Mouse (Mus musculus): Measurements from ENCODE around the gene Frrs1. TPM values are rescaled to one million over a fixed set of nuclear protein-coding genes. Genes with fewer than 3 reads are reported as not detected.

Gene Frrs1
- polyA plus RNA-seq, 1 experiment, result 24.8 TPM

- WGBS, result 85% methylated on average over 4 of the region's 4 CpGs
- Histone ChIP-seq H3K4me1 (replicated peaks; ENCODE audit: control insufficient read depth, insufficient read depth, low read length) (no peaks in the 10 kb centered on the region), H3K27ac (ENCODE audit: control insufficient read depth, insufficient read depth, low read length) (no peak overlapping the region), H3K36me3 (ENCODE audit: control insufficient read depth, insufficient read depth, low read length) (no peaks in the 10 kb centered on the region), H3K27me3 (ENCODE audit: control insufficient read depth, insufficient read depth, low read length) (no peaks in the 10 kb centered on the region), H3K4me3 (ENCODE audit: control insufficient read depth, insufficient read depth, low read length) (no peak overlapping the region)
- TF ChIP-seq CTCF (IDR thresholded peaks at IDR 0.05; ENCODE audit: borderline replicate concordance, control insufficient read depth, extremely low read depth, insufficient read depth, low read length, poor library complexity), result no peak
- DNase-seq, result no peak
Observed at GRCm38 (mm10) chr3:116846084-116846483, 13.2 kb upstream of the Frrs1 start.

DNA sequence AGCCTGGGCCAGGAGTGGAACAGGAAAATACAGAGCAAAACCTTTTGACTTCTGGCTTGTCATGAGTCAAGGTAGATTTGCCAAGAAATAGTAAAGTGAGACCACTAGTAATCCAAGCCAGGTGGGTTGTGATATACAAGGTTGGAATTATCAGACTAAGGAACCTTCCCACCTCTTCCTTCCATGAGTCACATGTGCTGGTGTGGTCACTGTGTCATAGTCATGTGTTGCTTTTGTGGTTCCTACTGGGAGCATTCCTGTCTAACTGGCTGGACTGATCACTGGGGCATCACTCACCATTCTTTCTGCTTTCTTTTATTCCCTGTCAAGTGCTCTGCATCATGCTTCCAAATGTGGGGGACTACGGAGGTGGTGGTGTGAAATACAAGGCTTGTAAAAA, 11.2 kb upstream of the Frrs1 start:
- 91% methylated on average over 1 of the region's 1 CpGs for WGBS
- DNase-seq, result no peak
- H3K36me3 ChIP-seq (ENCODE audit: control insufficient read depth, insufficient read depth, low read length), result no peaks in the 10 kb centered on the region
- H3K27me3 ChIP-seq (ENCODE audit: control insufficient read depth, insufficient read depth, low read length), result no peaks in the 10 kb centered on the region
- H3K4me1 ChIP-seq (replicated peaks; ENCODE audit: control insufficient read depth, insufficient read depth, low read length), result no peaks in the 10 kb centered on the region
- H3K27ac ChIP-seq (ENCODE audit: control insufficient read depth, insufficient read depth, low read length), result no peak overlapping the region
- TF ChIP-seq CTCF (IDR thresholded peaks at IDR 0.05; ENCODE audit: borderline replicate concordance, control insufficient read depth, extremely low read depth, insufficient read depth, low read length, poor library complexity) (no peak), POLR2A (IDR thresholded peaks at IDR 0.05; ENCODE audit: control insufficient read depth, extremely low read depth, insufficient read depth, low read length, poor library complexity) (no peak)
- H3K4me3 ChIP-seq (ENCODE audit: control insufficient read depth, insufficient read depth, low read length), result no peak overlapping the region

GRCm38 (mm10) chr3:116848936-116849335, 10.3 kb upstream of the Frrs1 start:
- no peak for DNase-seq
- no peak for TF ChIP-seq POLR2A (IDR thresholded peaks at IDR 0.05; ENCODE audit: control insufficient read depth, extremely low read depth, insufficient read depth, low read length, poor library complexity)
- no peak for TF ChIP-seq CTCF (IDR thresholded peaks at IDR 0.05; ENCODE audit: borderline replicate concordance, control insufficient read depth, extremely low read depth, insufficient read depth, low read length, poor library complexity)
- Histone ChIP-seq H3K4me1 (replicated peaks; ENCODE audit: control insufficient read depth, insufficient read depth, low read length) (no peaks in the 10 kb centered on the region), H3K36me3 (ENCODE audit: control insufficient read depth, insufficient read depth, low read length) (no peaks in the 10 kb centered on the region), H3K4me3 (ENCODE audit: control insufficient read depth, insufficient read depth, low read length) (no peak overlapping the region), H3K27ac (ENCODE audit: control insufficient read depth, insufficient read depth, low read length) (no peak overlapping the region), H3K27me3 (ENCODE audit: control insufficient read depth, insufficient read depth, low read length) (no peaks in the 10 kb centered on the region)
- WGBS, result 94% methylated on average over 4 of the region's 4 CpGs

- no peaks in the 10 kb centered on the region for H3K27me3 ChIP-seq (ENCODE audit: control insufficient read depth, insufficient read depth, low read length)
- H3K4me1 ChIP-seq (replicated peaks; ENCODE audit: control insufficient read depth, insufficient read depth, low read length), result no peaks in the 10 kb centered on the region
- 96% methylated on average over 1 of the region's 1 CpGs for WGBS
- no peak overlapping the region for H3K4me3 ChIP-seq (ENCODE audit: control insufficient read depth, insufficient read depth, low read length)
- H3K27ac ChIP-seq (ENCODE audit: control insufficient read depth, insufficient read depth, low read length), result no peak overlapping the region
- no peak for DNase-seq
- no peak for TF ChIP-seq CTCF (IDR thresholded peaks at IDR 0.05; ENCODE audit: borderline replicate concordance, control insufficient read depth, extremely low read depth, insufficient read depth, low read length, poor library complexity)
- no peak for TF ChIP-seq POLR2A (IDR thresholded peaks at IDR 0.05; ENCODE audit: control insufficient read depth, extremely low read depth, insufficient read depth, low read length, poor library complexity)
- H3K36me3 ChIP-seq (ENCODE audit: control insufficient read depth, insufficient read depth, low read length), result no peaks in the 10 kb centered on the region
Observed at GRCm38 (mm10) chr3:116850376-116850775, 8.9 kb upstream of the Frrs1 start.

DNA sequence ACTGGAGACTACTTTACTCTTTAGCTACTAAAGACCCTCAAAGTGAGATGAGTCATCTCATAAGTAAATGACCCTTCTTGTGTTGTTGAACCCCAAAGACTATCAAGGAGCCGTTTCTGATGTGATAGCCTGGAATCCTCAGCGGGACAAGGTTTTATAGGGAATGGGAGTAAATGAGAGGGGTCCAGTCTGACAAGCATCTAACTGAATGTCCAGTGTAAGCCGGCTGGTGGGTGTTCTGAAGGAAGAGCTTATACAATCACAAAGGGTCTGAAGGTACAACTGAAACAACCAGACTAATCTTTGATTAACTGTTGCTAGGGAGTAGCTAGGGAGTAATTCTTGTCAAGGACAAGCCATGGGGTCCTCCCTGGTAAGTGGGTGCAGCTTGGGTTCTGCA, 6.8 kb upstream of the Frrs1 start:
- no peak overlapping the region for H3K4me3 ChIP-seq (ENCODE audit: control insufficient read depth, insufficient read depth, low read length)
- no peak for DNase-seq
- peaks cover 3% of the 10 kb centered on the region; the same call in 1 of the 2 replicates for H3K4me1 ChIP-seq (replicated peaks; ENCODE audit: control insufficient read depth, insufficient read depth, low read length)
- no peaks in the 10 kb centered on the region for H3K36me3 ChIP-seq (ENCODE audit: control insufficient read depth, insufficient read depth, low read length)
- WGBS, result 97% methylated on average over 3 of the region's 3 CpGs
- H3K27ac ChIP-seq (ENCODE audit: control insufficient read depth, insufficient read depth, low read length), result no peak overlapping the region
- TF ChIP-seq POLR2A (IDR thresholded peaks at IDR 0.05; ENCODE audit: control insufficient read depth, extremely low read depth, insufficient read depth, low read length, poor library complexity) (no peak), CTCF (IDR thresholded peaks at IDR 0.05; ENCODE audit: borderline replicate concordance, control insufficient read depth, extremely low read depth, insufficient read depth, low read length, poor library complexity) (no peak)
- no peaks in the 10 kb centered on the region for H3K27me3 ChIP-seq (ENCODE audit: control insufficient read depth, insufficient read depth, low read length)

GRCm38 (mm10) chr3:116857611-116858010, 1.7 kb upstream of the Frrs1 start:
- Histone ChIP-seq H3K36me3 (ENCODE audit: control insufficient read depth, insufficient read depth, low read length) (no peaks in the 10 kb centered on the region), H3K27ac (ENCODE audit: control insufficient read depth, insufficient read depth, low read length) (no peak overlapping the region), H3K4me3 (ENCODE audit: control insufficient read depth, insufficient read depth, low read length) (no peak overlapping the region), H3K4me1 (replicated peaks; ENCODE audit: control insufficient read depth, insufficient read depth, low read length) (peaks cover 3% of the 10 kb centered on the region; the same call in 1 of the 2 replicates), H3K27me3 (ENCODE audit: control insufficient read depth, insufficient read depth, low read length) (no peaks in the 10 kb centered on the region)
- DNase-seq, result no peak
- WGBS, result 43% methylated on average over 6 of the region's 6 CpGs
- TF ChIP-seq POLR2A (IDR thresholded peaks at IDR 0.05; ENCODE audit: control insufficient read depth, extremely low read depth, insufficient read depth, low read length, poor library complexity), result no peak

DNA sequence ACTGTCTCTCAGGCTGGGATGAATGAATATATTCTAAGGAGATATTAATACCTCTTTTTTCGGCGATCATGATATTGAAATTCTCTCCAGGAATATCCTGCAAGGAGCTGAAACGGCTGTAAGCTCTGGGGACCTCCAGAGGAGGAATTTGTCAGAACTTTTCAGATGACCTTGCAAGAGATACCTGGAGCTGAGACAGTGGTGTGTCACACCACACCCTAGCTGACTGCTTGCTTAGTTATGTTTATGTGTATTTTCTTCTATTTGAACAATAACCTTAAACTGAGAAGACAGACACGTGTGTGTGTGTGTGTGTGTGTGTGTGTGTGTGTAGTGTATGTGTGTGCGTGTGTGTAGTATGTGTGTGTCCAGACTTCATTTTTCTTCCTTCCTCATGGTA, 488 bp downstream of the Frrs1 start:
- Histone ChIP-seq H3K27me3 (ENCODE audit: control insufficient read depth, insufficient read depth, low read length) (no peaks in the 10 kb centered on the region), H3K4me1 (replicated peaks; ENCODE audit: control insufficient read depth, insufficient read depth, low read length) (peaks cover 3% of the 10 kb centered on the region; the same call in 1 of the 2 replicates), H3K27ac (ENCODE audit: control insufficient read depth, insufficient read depth, low read length) (no peak overlapping the region), H3K36me3 (ENCODE audit: control insufficient read depth, insufficient read depth, low read length) (no peaks in the 10 kb centered on the region), H3K4me3 (ENCODE audit: control insufficient read depth, insufficient read depth, low read length) (no peak overlapping the region)
- no peak for TF ChIP-seq POLR2A (IDR thresholded peaks at IDR 0.05; ENCODE audit: control insufficient read depth, extremely low read depth, insufficient read depth, low read length, poor library complexity)
- TF ChIP-seq CTCF (IDR thresholded peaks at IDR 0.05; ENCODE audit: borderline replicate concordance, control insufficient read depth, extremely low read depth, insufficient read depth, low read length, poor library complexity), result no peak
- 64% methylated on average over 5 of the region's 5 CpGs for WGBS
- no peak for DNase-seq
